Mouse (Mus musculus) retina, postnatal 7 days (tissue): ENCODE measurements around the gene Cd2.

Source experiments
- DNase-seq: peaks from one replicate; pipeline ENCODE4 v3.0.0-alpha.2; 2012; ENCODE audit warnings: low read depth, low spot score

The Cd2 gene

DNA sequence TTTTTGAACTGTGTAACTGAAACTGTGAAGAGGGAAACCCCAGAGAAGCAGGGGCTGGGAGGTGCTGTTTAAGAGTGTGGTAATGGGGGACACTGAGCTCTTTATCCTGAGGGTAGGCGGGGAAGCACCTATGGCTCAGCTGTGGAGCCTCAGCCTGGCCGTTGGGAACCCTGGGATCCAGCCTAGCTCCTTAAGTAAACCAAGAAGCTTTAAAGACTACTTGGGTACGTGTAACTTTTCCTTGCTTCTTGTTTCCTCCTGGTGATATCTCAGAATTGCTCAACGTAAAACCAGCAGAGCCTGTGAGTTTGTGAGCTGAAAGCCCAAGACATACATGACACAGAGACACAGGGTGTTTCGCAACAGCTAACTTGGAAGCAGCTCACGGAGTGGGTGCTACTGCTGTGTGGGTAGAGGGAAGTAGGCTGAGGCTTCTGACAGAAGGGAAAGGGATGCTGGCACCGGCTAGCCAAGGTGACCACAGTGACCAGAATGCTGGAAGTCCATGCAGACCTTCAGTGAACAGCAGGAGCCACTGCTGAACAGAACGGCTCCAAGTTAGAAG, 5.9 kb upstream of the Cd2 start:
- DNase-seq: no peak

DNA sequence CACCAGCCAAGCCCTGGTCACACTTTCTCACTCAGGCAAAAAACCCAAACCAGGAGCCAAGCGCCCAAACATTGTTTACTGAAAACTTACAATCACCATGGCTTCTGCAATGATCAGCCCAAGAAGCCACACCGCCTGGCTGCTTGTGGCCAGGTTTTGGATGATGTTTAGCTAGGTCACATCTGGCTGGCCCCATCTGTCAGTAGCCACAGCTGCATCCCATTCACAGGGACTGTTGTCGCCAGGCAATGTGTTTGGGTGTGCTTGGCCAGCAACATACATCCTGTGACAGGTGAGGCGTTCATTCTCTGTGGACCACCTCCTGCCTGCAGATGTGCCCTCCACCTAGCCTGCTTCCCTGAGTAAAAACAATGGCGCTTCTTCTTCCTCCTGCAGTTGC, 4.9 kb upstream of the Cd2 start:
- DNase-seq: no peak

DNA sequence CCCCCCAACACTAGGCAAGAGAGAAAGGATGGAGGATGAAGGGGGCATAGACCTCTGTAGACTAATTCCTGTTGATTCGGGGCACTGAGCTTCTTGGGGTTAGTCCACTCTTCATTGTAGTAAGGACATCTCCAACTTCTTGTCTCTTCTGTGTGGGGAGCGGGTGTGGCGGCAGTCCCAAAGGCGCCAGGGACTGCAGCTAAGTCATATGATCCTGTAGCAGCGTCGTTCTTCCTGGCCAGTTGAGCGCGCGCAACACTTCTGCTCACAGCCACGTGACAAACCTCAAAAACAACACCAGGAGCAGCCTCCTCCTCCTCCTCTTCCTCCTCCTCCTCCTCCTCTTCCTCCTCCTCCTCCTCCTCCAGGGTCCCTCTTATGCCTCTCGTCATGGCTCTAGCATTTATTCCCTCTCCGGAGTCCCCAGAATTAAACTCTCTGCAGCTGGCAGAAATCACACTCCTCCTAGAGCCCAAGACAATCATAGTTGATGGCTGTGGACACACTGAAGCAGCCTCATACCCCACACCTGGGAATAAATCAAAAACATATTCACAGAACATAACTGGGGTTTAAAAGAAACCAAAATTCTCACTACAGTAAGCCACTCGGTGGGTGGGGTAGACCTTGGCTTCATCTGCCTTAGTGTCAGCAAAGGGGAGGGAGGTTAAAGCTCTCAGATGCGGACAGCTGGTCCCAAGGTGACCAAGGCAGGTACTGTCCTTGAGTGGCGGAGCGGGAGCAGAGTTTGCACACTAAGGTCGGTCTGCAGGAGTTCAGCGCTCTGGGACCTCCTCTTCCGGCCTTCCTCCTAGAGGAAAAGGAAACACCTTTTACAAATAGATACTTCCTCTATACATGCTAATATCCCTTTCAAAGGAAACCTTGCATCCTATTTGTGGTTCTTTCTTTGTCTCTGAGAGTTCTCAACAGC, 3.1 kb upstream of the Cd2 start:
- DNase-seq: no peak

DNA sequence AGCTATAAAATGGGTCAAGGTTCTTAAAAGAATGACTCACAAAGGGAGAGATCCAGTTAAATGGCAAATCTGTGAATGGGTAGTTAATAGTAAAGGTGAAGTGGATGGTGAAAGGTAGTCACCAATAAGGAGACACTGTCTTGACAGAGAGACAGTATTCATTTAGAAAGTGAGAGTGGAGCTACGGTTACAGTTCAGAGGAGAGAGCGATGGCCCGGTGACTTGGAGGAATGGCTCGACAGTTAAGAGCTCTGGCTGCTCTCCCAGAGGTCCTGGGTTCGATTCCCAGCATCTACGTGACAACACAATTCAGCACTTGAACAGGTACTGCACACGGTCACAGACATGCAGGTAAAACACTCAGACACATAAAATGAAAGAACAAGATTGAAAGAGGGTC, 2.3 kb upstream of the Cd2 start:
- DNase-seq: no peak

DNA sequence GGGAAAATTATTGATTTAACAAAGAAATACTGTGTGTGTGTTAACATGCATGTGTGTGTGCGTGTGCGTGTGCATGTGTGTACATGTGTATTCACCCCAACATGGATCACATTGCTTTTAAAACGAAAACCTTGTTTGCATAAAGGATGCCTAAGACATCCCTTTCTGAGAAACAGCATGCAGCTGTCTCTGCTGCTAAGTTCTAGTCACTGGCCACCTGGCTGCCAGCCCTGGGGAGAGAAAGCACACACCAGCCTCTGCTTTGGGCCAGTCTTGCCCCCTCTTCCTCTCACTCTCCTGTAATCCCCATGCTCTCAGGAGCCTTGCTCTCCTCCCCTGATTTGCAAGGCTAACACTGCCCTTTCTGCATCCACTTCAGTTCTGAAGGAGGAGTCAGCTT, 1.7 kb upstream of the Cd2 start:
- DNase-seq: no peak

DNA sequence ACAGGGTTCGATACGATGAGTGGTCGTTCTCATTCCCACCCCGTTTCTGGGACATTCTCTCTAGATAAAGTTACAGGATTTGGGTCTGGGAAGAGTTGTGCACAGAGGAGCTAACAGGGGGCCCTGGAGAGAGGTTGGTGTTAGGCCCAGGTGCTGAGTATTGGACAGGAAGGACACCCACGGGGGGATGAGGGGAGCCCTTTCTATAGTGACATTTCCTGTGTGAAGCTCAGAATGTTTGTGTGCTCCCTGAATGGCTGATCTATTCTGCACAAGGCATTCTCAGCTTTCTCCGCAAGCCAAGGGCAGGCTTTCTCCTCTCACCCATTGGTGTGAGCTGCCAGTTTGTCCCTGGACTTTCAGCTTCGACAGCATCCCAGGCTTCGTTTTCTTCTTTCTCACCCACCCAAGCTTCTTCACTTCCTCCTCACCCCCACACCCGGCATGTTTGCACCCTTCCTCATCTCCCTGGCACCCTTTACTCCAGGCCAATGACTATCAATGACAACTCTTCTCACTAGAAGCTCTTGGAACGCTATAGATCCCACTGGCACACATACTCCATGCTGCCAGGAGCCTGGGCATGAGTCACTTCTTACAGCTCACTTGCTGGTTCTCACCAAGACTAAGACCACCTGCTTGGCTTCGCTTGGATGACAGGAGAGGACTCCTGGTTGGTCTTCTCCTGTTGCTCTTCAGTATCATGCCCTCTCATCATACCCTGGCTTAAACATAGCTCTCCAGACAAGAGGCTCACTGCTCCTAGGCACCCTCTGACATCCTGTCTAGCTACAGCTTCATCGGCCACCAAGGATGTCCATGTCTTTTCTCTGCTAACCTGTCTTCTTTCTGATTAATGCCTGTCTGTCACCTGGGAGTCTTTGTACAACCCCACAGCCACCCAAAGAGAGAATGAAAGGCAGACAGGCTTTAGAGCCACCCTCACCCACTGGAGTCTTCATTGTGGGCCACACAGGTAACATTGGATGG, 1.1 kb downstream of the Cd2 start:
- no peak for DNase-seq

DNA sequence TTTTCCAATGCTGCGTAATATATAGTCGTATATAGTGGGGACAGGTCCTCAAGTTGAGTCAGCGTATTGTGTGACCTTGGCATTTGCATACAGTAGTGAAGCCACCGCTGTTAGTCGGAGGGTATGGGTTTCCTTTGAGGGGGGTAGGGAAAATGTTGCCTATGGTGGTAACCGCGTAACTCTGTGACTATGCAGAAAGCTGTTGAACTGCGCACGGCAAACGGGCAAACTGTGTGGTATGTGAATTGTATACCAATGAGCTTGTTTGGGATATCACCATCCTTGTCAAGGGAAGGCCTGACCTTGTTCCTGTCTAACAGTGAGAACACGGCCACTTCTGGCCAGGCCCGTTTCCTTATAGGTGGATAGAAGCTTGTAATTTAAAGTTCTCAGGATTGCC, 1.9 kb downstream of the Cd2 start:
- DNase-seq: no peak

DNA sequence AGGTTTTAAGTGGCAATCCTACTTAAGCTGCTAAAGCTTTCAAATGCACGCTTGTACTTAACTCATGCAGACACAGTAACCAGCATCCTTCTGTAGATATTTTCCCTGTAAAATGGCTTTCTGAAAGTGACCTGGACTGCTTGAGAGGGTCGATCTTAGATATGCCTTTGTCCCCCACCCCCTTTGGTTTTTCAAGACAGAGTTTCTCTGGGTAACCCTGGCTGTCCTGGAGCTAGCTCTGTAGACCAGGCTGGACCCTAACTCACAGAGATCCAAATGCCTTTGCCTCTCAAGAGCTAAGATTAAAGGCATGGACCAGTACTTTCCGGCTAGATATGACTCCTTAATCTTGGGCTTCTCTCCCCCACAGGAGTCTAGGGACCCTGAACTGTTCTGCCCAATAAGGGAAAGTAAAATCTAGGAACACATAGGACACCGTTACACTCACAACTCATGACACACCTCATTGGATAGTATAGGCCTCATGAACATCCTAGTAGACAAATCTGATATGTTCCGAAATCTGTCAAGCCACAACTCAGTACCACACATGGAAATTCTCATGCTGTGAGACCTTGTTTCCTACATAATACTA, 2.6 kb downstream of the Cd2 start:
- no peak for DNase-seq

DNA sequence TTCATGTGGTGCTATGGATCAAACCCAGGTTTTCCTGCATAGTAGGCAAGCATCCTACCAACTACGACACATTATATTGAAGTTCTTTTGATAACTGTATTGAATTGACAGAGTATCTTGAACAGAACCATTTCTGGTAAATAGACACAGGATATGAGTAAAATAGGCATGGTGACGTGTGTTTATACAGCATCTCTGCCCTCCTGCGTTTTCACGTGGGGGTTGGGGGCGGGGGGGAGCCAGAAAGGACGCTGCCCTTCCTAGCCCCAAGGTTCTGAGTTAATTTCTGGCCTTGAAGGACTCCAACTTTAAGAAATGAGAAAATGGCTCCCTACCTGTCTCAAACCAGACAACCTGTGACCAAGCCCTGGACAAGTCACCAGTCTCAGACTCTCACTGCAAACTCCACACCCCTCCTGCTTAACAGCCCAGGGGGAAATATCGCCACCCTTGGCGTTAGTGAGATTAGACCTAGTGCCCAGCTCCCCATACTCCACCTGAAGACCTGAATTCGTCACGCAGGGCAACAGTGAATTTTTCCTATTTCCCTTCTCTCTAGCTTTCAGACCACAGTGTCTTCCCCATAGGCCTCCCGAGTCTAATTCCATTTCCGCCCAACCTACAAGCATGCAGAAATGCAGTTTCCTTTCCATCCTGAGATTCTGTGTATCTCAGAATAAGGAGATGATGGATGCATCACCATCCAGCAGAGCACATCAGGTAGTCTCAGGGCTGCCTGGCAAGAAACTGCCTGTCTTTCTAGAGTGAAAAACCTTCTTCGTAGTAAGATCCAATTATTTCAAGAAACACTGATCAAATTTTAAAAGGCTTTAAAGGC, 3.7 kb downstream of the Cd2 start:
- no peak for DNase-seq

DNA sequence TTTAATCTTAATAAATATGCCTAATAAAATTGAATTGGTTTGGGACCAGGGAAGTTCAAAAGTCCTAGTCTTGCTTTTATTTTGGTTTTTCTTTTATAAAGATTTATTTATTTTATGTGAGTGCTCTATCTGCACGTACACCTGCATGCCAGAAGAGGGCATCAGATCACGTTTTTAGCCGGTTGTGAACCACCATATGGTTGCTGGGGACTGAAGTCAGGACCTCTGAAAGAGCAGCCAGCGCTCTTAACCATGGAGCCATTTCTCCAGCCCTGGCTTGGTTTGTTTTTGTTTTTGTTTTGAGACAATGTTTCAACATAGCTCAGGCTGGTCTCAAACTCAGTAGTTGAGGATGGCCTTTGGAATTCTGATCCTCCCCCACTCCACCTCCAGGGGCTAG, 4.3 kb downstream of the Cd2 start:
- no peak for DNase-seq

DNA sequence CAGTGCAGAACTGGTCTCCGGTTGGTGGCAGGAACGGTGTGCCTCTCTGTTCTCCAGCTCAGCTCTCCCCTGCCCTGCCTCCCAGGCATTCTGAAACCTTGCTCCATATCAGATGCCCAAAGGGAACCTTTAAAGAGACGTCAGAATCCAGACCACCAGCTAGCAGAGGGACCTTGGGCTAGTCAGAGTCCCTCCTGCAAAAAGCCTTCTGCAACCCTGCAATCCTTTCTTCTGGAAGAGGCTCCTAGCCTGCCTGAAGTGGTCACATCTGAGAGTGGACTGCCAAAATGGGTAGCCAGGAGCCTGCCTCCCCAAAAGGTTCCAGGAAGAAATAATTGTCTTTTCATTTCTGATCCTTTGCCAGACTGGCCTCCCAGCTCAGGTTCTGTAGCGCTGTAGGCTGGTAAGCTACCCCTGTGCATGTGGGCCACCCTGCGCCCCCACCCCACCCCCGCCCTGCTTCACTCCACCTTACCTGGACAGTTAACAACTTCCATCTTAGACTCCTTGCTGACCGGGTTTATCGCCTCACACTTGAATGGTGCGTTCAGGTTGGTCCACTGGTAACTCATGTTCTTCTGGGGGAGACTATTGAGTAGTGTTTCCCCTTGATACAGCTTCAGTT, 5.1 kb downstream of the Cd2 start:
- DNase-seq: no peak

DNA sequence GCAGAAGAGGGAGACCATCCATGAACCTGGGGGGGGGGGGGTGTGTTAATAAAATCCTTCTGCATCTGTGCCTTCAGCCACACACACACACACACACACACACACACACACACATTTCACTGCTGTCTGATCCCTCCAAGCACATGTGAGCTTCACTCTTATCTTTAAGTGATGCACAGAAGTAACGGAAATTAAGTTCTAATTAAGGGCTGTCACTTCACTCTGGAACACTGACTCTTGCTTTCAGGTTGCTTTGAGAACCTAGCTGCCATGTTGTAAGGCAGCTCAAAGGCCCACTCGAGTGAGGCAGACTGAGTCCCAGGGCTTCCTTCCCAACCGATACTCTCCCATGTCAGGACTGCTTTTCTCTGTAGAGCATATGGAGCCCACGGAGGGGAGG, 5.9 kb downstream of the Cd2 start:
- DNase-seq: no peak

DNA sequence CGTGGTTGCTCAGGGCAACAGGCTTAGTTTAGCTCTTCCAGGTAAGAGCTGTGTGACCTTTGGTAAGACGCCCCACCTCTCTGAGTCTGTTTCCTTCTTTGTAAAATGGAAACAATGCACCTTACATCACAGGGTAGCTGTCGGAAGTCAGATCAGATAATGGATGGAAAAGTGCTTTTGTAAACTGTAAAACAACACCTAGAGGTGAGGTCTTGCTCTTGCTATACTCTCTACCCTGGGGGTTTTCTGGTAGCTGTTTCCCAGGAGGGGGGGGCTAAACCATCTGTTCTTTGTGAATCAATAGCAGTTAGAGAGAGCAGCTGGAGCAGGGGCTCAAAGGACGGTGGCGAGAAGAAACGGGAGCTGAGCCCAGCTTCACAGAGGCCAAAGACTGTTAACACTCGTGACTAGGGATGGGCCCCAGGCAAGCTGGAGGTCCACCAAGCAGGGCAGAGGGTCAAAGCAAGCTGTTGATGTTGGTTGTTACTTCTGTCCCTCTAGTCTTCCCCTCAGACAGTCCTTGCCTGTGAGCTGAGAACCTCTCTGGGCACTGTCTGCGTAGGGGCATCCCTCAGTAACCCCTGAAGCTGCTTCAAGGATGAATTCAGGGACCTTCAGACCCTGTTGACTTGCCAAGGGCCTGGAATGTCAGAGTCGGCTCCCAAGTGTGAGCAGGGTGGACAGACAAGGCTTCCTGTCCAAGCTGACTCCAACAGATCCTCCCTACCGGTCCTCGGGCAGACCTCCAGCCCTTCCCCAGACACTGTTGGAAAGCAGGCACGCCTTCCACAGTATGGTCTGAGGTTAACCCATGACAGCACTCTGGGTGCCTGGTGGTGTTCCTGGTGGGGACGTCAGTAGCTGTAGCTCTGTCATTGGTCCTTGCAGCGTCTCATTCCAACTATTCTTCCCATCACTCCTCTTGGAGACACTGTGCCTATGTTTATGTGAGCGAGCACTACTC, 7.1 kb downstream of the Cd2 start:
- DNase-seq: no peak

DNA sequence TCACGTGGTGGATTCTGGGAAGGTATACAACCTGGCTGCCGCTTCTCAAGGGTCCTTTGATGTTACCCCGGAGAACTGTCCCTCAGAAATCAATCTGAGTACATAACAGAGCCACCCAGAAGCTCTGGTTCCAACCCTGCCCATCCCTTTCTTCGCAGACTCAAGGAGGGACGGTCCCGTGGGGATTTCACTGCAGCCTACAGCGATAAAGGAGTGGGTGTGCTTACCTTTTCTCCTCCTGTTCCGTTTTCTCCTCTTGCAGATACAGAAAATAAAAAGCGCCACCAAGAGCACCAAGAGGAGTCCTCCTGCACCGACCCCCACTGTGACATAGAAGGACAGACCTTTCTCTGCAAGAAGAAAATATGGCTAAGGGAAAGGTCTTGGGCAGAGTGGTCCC, 8.2 kb downstream of the Cd2 start:
- no peak for DNase-seq

DNA sequence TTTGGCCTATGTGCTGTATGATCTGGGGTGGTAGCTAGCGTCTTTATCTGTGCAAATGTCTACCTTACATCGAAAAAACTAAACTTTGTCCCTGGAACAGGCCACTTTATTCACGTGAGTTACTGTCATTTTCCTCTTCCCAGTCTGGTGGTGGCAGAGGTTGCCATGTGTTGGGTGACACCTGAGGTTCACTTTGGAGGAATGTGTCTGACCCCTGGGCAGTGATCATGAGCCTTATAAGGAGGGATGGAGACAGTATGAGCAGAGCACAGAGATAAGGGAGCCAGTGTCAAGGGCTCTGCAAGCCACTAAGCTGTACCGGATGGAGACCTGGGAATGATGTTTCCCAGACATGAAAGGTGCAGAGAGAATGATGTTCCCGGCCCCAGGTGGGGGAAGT, 9.3 kb downstream of the Cd2 start:
- no peak for DNase-seq

DNA sequence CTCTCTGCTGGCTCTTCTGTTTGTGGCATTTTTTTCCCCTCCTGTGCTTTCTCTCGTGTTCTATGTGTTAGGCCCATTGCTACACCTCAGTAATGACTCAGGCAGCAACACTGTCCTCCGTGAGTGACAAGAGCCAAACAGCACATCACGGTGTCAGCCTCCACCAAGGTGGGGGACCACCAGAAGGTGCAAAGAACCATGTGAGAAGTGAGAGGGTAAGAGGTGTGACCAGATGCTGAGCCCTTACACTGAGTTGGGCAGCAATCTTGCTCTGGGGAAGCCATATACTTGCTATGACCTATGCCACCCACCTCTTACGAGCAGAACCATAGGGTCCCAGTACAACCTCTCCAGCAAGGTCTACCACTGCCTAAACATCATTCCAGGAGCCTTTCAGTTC, 9.9 kb downstream of the Cd2 start:
- no peak for DNase-seq

DNA sequence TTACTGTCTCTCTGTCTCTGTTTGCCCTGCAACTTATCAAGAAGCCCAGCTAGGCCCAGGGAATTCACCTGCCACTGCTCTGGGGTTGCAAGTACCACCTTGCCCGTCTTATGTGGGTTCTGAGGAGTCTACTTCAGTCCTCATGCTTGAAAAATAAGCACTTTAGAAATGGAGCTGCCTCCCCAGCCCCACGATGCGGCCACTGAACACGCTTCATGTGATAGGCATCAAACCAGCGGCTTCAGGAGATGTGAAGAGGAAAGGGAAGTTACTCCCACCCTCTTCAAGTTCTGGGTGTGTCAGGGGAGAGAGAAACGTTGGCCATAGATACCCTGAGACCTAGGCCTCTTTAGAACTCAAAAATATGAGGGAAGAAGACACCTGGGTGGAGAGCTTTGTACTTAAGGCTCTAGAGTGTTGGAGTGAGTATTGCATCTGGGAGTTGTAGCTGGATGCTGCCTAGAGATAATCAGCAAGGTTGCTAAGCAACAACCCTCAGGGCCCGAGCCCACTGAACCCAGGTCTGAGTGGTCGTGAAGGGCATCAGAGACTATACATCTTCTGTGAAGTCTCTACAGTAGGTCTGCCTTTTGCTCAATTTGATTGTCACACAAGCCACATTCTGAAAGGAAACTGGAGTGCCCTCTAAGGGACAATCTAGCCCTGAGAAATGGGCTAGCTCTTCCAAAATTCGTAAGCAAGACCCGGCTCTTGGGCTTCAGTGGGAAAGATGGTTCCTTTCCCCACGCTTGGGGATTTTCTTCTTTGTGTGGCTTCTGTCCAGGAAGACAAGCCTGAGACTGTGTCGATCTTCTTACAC, 11.0 kb downstream of the Cd2 start:
- no peak for DNase-seq

DNA sequence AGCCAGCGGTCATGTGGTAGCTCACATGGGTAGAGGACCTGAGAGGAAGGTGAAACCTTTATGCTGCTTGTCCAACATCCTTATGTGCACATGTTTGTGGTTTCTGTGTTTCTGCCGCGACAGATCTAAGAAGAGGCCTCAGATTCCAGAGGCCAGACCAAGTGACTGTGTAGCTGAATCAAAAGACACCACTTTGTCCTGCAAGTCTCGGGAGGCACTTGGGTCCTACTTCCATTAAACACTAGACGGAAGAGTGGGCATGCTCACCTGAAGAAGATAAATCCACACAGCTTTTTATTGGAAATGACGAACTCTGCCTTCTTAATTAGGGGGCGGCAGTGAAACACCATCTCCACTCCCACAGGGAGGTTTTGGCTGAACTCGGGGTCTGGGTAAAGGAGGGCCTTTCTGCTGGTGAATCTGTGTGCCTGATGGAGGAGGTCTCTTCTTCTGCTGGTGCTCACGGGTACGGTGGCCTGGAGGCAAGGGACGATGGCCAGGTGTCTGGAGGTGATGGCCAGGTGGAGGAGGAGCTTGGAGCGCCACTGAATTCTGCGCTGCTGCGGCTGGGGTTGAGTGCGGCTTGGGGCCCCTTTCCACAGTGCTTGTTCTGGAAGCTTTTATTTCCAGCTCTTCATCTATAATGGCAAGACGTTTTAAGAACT, 12.0 kb downstream of the Cd2 start:
- DNase-seq: no peak
